Mouse (Mus musculus) heart, postnatal 36 days (tissue): ENCODE data around the gene 9230104L09Rik. TPM values are rescaled to one million over a fixed set of nuclear protein-coding genes. Genes with fewer than 3 reads are reported as not detected.

Experiments used
- DNase-seq, 2 experiments: peaks; one replicate each; pipeline ENCODE4 v3.0.0; 2021 to 2022
- intact Hi-C: fragments of 180-260 bp; cut with DNase I; formaldehyde crosslinking; loops from one replicate; pipeline ENCODE4 v1.15.1; 2025
- total RNA-seq, 2 experiments: library from RNA; stranded (reverse); gene quantifications; 2 replicates each; pipeline ENCODE4 v1.2.3; 2021

9230104L09Rik gene
- under 1 TPM in 1 of 2 experiments, not detected in 1; 0.70 TPM for total RNA-seq

GRCm38 (mm10) chr2:148864966-148865365, at the start of gene 9230104L09Rik:
TSS of gene 9230104L09Rik (minus strand) at chr2:148865038.
- intact Hi-C loops = no loop called here
- DNase-seq = no peak

GRCm38 (mm10) chr2:148902286-148902685, 37.4 kb upstream of the 9230104L09Rik start:
- DNase-seq = peak; percentile 79
- intact Hi-C loops = loop anchor here (1.0 to 5.0 kb wide), 4 partner anchors 27 to 220 kb away; partner anchors contain the start of genes Cst3 and Gzf1

- intact Hi-C loops = loop anchor here (5.0 kb wide), 1 partner anchor 218 kb away; the partner anchor contains the start of gene Gzf1
- DNase-seq = no peak
Observed at GRCm38 (mm10) chr2:148900305-148900704, 35.5 kb upstream of the 9230104L09Rik start.

- DNase-seq = no peak
- intact Hi-C loops = no loop called here
Observed at GRCm38 (mm10) chr2:148896219-148896618, 31.4 kb upstream of the 9230104L09Rik start.

- DNase-seq = no peak
- intact Hi-C loops = no loop called here
Observed at GRCm38 (mm10) chr2:148893107-148893506, 28.3 kb upstream of the 9230104L09Rik start.

- intact Hi-C loops = loop anchor here (2.0 kb wide), 1 partner anchor 15 kb away; the partner anchor contains the start of gene Cst3
- peak; percentile 26 to 52 for DNase-seq
Observed at GRCm38 (mm10) chr2:148890021-148890851, 25.4 kb upstream of the 9230104L09Rik start.

- DNase-seq = no peak
- intact Hi-C loops = loop anchor here (2.0 kb wide), 1 partner anchor 15 kb away; the partner anchor contains the start of gene Cst3
Observed at GRCm38 (mm10) chr2:148889331-148890010, 24.6 kb upstream of the 9230104L09Rik start.

GRCm38 (mm10) chr2:148888872-148889271, 24.0 kb upstream of the 9230104L09Rik start:
- intact Hi-C loops = no loop called here

GRCm38 (mm10) chr2:148884738-148885137, 19.9 kb upstream of the 9230104L09Rik start:
- DNase-seq = no peak

More at GRCm38 (mm10) chr2:148888872-148889271, 24.0 kb upstream of the 9230104L09Rik start:
- no peak for DNase-seq

GRCm38 (mm10) chr2:148879199-148879598, 14.4 kb upstream of the 9230104L09Rik start:
- DNase-seq = peak in 1 of 2 experiments; percentile 56
- intact Hi-C loops = loop anchor here (10.0 kb wide), 1 partner anchor 1864 kb away; the partner anchor contains the start of gene Xrn2

More at GRCm38 (mm10) chr2:148884738-148885137, 19.9 kb upstream of the 9230104L09Rik start:
- intact Hi-C loops = no loop called here

- intact Hi-C loops = loop anchor here (10.0 kb wide), 1 partner anchor 1864 kb away; the partner anchor contains the start of gene Xrn2
Observed at GRCm38 (mm10) chr2:148878641-148879130, 13.8 kb upstream of the 9230104L09Rik start.

GRCm38 (mm10) chr2:148877016-148877770, 12.4 kb upstream of the 9230104L09Rik start:
- intact Hi-C loops = loop anchor here (10.0 kb wide), 1 partner anchor 1862 kb away; the partner anchor contains the start of gene Xrn2
- DNase-seq = peak; percentile 66 to 68

More at GRCm38 (mm10) chr2:148878641-148879130, 13.8 kb upstream of the 9230104L09Rik start:
- no peak for DNase-seq

- intact Hi-C loops = loop anchor here (2.0 to 10.0 kb wide), 4 partner anchors 15 to 1861 kb away; partner anchors contain the start of gene Xrn2
Observed at GRCm38 (mm10) chr2:148875335-148875811, 10.5 kb upstream of the 9230104L09Rik start, which contains the start of gene Cst3. TSS of gene Cst3 (minus strand) at chr2:148875692.

GRCm38 (mm10) chr2:148874617-148875334, 9.9 kb upstream of the 9230104L09Rik start:
- DNase-seq = no peak
- intact Hi-C loops = loop anchor here (2.0 to 10.0 kb wide), 4 partner anchors 16 to 1860 kb away; partner anchors contain the start of gene Xrn2

More at GRCm38 (mm10) chr2:148875335-148875811, 10.5 kb upstream of the 9230104L09Rik start, which contains the start of gene Cst3:
- peak; percentile 94 to 95 for DNase-seq

- intact Hi-C loops = loop anchor here (2.0 to 10.0 kb wide), 4 partner anchors 17 to 1859 kb away; partner anchors contain the start of gene Xrn2
Observed at GRCm38 (mm10) chr2:148874224-148874616, 9.4 kb upstream of the 9230104L09Rik start.

GRCm38 (mm10) chr2:148872860-148873259, 8.0 kb upstream of the 9230104L09Rik start:
- intact Hi-C loops = loop anchor here (1.0 to 10.0 kb wide), 2 partner anchors 22 to 1858 kb away; partner anchors contain the start of gene Xrn2
- no peak for DNase-seq

More at GRCm38 (mm10) chr2:148874224-148874616, 9.4 kb upstream of the 9230104L09Rik start:
- DNase-seq = no peak

GRCm38 (mm10) chr2:148870526-148870925, 5.7 kb upstream of the 9230104L09Rik start:
- no peak for DNase-seq
- intact Hi-C loops = loop anchor here (10.0 kb wide), 1 partner anchor 1856 kb away; the partner anchor contains the start of gene Xrn2

- no peak for DNase-seq
- intact Hi-C loops = no loop called here
Observed at GRCm38 (mm10) chr2:148868959-148869358, 4.1 kb upstream of the 9230104L09Rik start.
